Mouse (Mus musculus) forelimb bud, embryonic 11.5 days (tissue): ENCODE measurements at regions not wholly inside any gene's neighbourhood (a gene's known extent, or its start where the extent isn't known, plus 50 kb on each side); places are given as distances from the start of the nearest gene placed in this dataset.
A peak's percentile ranks its signal among the peaks of the same experiment; 100 is the strongest.

Source experiments
- DNase-seq: peaks from one replicate; pipeline ENCODE4 v3.0.0-alpha.2; 2012; ENCODE audit warnings: low read depth, low spot score

DNA sequence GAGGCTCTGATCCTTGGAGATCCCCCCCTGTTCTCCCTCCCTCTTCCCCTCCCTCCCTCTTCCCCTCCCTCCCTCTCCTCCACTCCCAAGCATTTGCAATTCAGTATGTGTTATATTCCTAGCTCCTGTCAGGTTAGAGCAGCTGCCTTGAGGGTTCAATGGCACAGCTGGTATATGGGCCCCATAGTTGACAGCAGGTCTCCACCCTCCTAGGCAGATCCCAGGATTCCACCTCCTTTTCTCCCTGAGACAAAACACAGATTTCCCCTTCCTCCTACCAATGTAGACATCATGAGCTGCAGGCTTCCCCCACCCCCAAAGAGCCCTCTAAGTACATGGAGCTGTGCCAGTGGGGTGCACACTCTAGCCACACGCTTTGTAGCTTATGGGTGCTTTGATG is 137.8 kb downstream of the Unc5cl start:
- DNase-seq = no peak

- DNase-seq = no peak
Observed at GRCm38 (mm10) chr17:48595418-48595963, 140.8 kb downstream of the Unc5cl start.

- no peak for DNase-seq
Observed at GRCm38 (mm10) chr17:48596406-48596805, 141.7 kb downstream of the Unc5cl start.

DNA sequence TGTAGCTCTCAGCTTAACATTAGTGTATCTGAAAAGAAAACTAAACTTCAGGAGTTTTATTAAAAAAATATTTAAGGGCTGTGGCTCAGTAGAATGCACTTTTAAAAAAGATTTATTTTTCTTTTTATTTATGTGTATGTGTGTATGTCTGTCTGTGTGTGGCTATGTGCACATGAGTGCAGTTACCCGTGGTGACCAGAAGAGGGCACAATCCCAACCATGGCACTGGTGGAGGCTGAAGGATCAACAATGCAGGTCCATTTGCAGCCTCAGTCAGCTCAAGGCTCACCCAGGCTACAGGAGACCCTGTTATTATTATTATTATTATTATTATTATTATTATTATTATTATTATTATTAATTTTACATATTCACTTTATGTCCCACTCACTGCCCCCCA is 142.6 kb downstream of the Unc5cl start:
- DNase-seq = no peak

- no peak for DNase-seq
Observed at GRCm38 (mm10) chr17:48598471-48599141, 143.9 kb downstream of the Unc5cl start.

- no peak for DNase-seq
Observed at GRCm38 (mm10) chr17:48600176-48600575, 145.5 kb downstream of the Unc5cl start.

- peak; percentile 63 for DNase-seq
Observed at GRCm38 (mm10) chr17:48602554-48602953, 147.9 kb downstream of the Unc5cl start.

- DNase-seq = no peak
Observed at GRCm38 (mm10) chr17:48606767-48607166, 152.1 kb downstream of the Unc5cl start.

GRCm38 (mm10) chr17:48608315-48608714 is 153.6 kb downstream of the Unc5cl start:
- no peak for DNase-seq

GRCm38 (mm10) chr17:48610107-48610506 is 155.4 kb downstream of the Unc5cl start:
- DNase-seq = no peak

- DNase-seq = no peak
Observed at GRCm38 (mm10) chr17:48610806-48611205, 156.1 kb downstream of the Unc5cl start.

- no peak for DNase-seq
Observed at GRCm38 (mm10) chr17:48613491-48613890, 158.8 kb downstream of the Unc5cl start.

GRCm38 (mm10) chr17:48615248-48615647 is 160.5 kb downstream of the Unc5cl start:
- DNase-seq = no peak

GRCm38 (mm10) chr17:48616205-48616604 is 161.5 kb downstream of the Unc5cl start:
- no peak for DNase-seq

GRCm38 (mm10) chr17:48620896-48621295 is 166.2 kb downstream of the Unc5cl start:
- no peak for DNase-seq

- DNase-seq = no peak
Observed at GRCm38 (mm10) chr17:48621676-48622075, 167.0 kb downstream of the Unc5cl start.

GRCm38 (mm10) chr17:48624937-48625336 is 170.2 kb downstream of the Unc5cl start:
- DNase-seq = no peak

- no peak for DNase-seq
Observed at GRCm38 (mm10) chr17:48625971-48626370, 171.3 kb downstream of the Unc5cl start.

GRCm38 (mm10) chr17:48639611-48640010 is 184.9 kb downstream of the Unc5cl start:
- no peak for DNase-seq

GRCm38 (mm10) chr17:48643533-48644019 is 188.9 kb downstream of the Unc5cl start:
- no peak for DNase-seq

DNA sequence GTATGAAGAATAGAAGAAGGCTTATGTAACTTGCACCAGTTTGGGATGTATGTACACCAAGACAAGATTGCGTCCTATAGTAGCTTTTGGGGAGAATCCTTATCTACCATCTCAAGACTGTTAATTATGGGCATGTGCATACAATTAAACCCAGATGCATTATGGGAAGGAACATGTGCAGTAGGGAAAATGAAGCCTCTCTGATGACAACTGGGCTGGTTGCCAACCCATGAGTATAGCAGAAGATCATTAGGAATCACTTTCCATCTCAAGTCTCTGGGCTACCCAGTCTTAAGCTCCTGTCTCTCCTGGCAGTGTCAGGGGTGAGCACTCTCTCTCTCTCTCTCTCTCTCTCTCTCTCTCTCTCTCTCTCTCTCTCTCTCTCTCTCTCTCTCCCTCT is 190.4 kb downstream of the Unc5cl start:
- DNase-seq = no peak

- no peak for DNase-seq
Observed at GRCm38 (mm10) chr17:48646626-48647195, 192.0 kb downstream of the Unc5cl start.

DNA sequence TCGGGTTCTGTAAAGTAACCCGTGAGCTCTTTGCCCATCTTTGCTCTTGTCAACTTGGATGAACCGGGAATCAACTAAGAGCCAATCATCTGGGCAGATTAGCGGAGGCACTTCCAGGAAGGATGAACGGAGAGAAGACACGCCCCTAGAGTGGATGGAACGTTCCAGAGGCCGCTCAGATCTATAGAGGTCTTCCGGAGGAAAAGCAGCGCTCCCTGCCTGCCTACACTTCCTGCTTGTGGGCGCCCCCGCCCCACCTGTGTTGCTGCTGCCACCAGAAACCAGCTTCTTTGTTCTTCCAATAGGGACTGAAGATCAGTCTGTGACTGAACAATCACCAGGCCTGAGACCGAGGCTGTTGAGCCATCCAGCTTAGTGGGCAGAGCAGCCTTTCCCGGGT is 192.7 kb downstream of the Unc5cl start:
- DNase-seq = no peak
